Mouse (Mus musculus): ENCODE results near the gene Zfp710.

DNA sequence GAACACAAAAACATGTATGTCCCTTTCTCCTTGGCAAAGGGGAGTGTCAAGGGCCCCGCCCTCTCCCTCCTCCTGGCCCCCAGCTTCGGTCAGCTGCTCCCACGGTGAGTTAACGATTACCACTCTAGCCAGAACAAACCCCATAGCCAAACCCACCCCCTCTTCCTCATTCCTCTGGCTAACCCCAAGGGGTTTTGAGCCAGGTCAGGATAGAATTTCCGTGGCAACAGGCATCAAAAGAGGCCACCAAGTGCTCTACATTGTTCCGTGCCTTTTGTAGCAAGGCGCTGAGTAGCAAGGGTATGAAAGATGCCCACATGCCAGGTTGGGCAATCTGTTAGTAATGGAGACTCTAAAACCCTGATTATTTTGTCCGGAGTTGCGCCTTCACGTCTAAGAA lies 89.4 kb downstream of the Zfp710 start:
- TF ChIP-seq CTCF (IDR thresholded peaks at IDR 0.05; ENCODE audit: low read depth), result no peak
- no peak for TF ChIP-seq EP300 (optimal IDR thresholded peaks at IDR 0.05)
